Mouse (Mus musculus) regulatory T cell (primary cell): ENCODE data around the gene Abca7.

ENCODE experiments used
- in situ Hi-C: fragments of 300-600 bp; cut with MboI, MseI; formaldehyde crosslinking; loops from one replicate; pipeline ENCODE4 v1.15.1; 2025; ENCODE audit warnings: high pct_unique_total_duplicates

The Abca7 gene

GRCm38 (mm10) chr10:79991099-79991498 is 5.2 kb upstream of the Abca7 start:
- in situ Hi-C loops = no loop called here

GRCm38 (mm10) chr10:79991548-79991947 is 4.7 kb upstream of the Abca7 start:
- in situ Hi-C loops = no loop called here

GRCm38 (mm10) chr10:79994397-79995115 is 1.7 kb upstream of the Abca7 start:
- in situ Hi-C loops = no loop called here

- in situ Hi-C loops = no loop called here
These were observed 658 bp upstream of the Abca7 start for GRCm38 (mm10) chr10:79995636-79996035.

GRCm38 (mm10) chr10:79997034-79997760 is 903 bp downstream of the Abca7 start:
- in situ Hi-C loops = no loop called here

GRCm38 (mm10) chr10:79997819-79998218 is 1.5 kb downstream of the Abca7 start:
- in situ Hi-C loops = no loop called here

DNA sequence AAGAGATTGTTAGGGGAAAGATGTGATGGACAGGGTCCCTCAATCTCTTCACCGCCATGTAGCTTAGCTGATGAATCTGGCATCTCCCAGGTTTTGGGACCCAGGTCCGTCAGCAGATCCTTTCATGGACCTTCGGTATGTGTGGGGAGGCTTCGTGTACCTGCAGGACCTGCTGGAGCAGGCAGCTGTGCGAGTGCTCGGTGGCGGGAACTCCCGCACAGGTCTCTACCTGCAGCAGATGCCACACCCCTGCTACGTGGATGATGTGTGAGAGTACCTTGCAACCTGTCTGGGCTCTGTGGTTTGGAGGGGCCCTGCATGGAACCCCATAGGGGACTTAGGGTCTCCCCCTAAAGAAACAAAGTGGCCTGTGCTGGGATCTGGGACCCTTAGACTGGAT is 5.7 kb downstream of the Abca7 start:
- in situ Hi-C loops = no loop called here

- in situ Hi-C loops = no loop called here
These were observed 6.5 kb downstream of the Abca7 start for GRCm38 (mm10) chr10:80002829-80003228.

- in situ Hi-C loops = no loop called here
These were observed 7.3 kb downstream of the Abca7 start for GRCm38 (mm10) chr10:80003374-80004232.

DNA sequence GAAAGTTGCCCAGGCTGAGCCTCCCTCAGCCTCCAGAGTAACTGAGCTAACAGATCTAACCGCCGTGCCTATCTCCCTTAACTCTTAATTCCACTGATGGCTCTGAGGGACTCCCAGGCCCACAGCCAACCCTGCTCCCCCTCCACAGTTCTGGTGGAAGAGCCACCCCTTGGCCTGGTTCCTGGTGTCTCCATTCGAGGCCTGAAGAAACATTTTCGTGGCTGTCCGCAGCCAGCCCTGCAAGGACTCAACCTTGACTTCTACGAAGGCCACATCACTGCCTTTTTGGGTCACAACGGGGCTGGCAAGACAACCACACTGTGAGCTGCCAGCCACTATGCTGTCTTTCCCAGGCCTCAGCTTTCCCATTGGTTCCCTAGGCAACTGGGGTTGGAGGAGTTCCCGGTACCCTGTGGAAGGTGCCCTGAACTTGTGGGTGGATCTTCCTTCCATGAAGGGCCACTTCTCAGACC is 8.0 kb downstream of the Abca7 start:
- in situ Hi-C loops = no loop called here

- in situ Hi-C loops = no loop called here
These were observed 15.4 kb downstream of the Abca7 start for GRCm38 (mm10) chr10:80011740-80012139.

GRCm38 (mm10) chr10:80013609-80014008 is 17.3 kb downstream of the Abca7 start:
- in situ Hi-C loops = no loop called here

DNA sequence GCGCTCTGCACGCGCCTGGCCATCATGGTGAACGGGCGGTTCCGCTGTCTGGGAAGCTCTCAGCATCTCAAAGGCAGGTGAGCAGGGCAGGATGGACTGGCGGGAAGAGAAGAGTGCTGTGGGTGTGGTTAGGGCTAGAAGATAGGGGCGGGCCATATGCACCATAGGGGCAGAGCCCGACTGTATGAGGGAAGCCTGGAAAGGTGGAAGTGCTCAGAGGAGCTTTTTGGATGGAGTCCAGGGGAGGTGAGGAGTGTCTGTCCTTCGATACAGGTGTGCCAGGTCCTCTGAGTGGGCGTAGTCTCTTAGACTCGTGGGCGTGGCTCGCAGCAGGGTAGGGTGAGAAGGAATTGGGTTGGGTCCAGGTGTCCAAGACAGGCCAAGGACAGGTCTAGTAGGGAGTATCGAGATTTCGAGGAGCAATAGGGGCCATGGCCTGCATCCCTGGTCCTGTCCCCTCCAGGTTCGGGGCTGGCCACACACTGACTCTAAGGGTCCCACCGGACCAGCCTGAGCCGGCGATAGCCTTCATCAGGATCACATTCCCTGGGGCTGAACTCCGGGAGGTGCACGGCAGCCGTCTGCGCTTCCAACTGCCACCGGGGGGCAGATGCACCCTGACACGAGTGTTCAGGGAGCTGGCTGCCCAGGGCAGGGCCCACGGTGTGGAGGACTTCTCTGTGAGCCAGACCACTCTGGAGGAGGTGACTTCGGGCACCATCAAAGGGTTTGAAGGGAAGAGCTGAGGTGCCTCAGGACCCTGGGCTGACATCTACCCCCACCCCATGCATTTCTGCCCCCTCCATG is 18.4 kb downstream of the Abca7 start:
- in situ Hi-C loops = no loop called here

- in situ Hi-C loops = no loop called here
These were observed 19.3 kb downstream of the Abca7 start for GRCm38 (mm10) chr10:80015583-80015982.

DNA sequence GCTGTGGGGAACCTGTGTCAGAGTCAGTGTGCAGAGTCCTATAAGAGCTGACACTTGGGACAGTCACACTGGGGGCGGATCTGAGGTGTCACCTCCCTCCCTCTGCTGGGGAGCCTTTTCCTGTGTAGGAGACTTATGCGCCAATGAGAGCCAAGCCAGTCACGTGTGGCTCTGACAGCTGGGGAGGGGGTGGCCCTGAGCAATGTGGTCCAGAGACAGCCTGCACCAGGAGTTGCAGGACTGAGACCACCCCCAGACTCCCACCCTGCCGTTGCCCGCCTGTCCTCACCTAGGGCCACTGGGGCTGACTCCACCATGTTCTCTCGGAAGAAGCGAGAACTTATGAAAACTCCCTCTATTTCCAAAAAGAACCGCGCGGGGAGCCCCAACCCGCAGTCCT is 20.2 kb downstream of the Abca7 start, which contains the start of gene Arhgap45:
Arhgap45 (plus strand) TSS at position 143 of the 400 bp plus-strand sequence.
- in situ Hi-C loops = no loop called here

- in situ Hi-C loops = no loop called here
These were observed 20.6 kb downstream of the Abca7 start for GRCm38 (mm10) chr10:80016931-80017330.

- in situ Hi-C loops = no loop called here
These were observed 21.1 kb downstream of the Abca7 start for GRCm38 (mm10) chr10:80017361-80017760.

- in situ Hi-C loops = no loop called here
These were observed 21.5 kb downstream of the Abca7 start for GRCm38 (mm10) chr10:80017771-80018170.

DNA sequence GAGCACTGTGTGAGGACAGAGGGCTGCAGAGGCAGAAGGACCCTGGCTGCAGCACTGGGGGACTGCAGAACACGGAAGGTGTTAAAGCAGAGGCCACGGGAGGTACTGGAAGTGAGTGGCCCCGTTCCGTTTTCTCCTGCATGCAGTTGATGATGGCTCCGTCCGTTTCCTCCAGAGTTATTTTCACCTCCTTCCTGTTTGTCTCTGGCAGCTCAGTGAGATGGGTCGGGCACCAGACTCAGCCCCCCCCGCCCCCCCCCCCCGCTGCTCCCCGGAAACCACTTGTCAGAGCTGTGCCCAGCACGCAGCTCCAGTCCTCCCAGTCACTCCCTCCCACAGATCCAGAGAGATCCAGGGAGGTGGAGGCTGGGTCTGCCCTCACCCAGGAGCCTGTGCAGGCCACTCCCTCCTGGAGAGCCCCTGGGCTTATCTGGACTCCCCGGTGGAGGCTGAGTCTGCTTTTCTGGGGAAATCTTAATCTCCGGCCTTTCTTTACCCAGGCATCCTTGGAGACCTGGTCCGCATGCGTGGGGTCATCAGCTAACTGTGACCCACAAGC is 22.5 kb downstream of the Abca7 start:
- in situ Hi-C loops = no loop called here

- in situ Hi-C loops = no loop called here
These were observed 23.3 kb downstream of the Abca7 start for GRCm38 (mm10) chr10:80019471-80020131.
